Mouse (Mus musculus) brain, adult 10 weeks (tissue): ENCODE data around the gene Cdca7. TPM values are rescaled to one million over a fixed set of nuclear protein-coding genes. Genes with fewer than 3 reads are reported as not detected.

Experiments used
- polyA plus RNA-seq: library from polyadenylated mRNA; stranded (reverse); fragments of 350-450 nt; fragmentation: Illumina TruSeq; extraction: RNeasy Lipid Tissue Mini Kit (QIAGEN cat#74804); gene quantifications from one replicate; pipeline ENCODE4 v1.2.3, GENCODE M21; 2015; ENCODE audit warnings: low read depth, low replicate concordance

The Cdca7 gene
- 4.7 TPM for polyA plus RNA-seq

DNA sequence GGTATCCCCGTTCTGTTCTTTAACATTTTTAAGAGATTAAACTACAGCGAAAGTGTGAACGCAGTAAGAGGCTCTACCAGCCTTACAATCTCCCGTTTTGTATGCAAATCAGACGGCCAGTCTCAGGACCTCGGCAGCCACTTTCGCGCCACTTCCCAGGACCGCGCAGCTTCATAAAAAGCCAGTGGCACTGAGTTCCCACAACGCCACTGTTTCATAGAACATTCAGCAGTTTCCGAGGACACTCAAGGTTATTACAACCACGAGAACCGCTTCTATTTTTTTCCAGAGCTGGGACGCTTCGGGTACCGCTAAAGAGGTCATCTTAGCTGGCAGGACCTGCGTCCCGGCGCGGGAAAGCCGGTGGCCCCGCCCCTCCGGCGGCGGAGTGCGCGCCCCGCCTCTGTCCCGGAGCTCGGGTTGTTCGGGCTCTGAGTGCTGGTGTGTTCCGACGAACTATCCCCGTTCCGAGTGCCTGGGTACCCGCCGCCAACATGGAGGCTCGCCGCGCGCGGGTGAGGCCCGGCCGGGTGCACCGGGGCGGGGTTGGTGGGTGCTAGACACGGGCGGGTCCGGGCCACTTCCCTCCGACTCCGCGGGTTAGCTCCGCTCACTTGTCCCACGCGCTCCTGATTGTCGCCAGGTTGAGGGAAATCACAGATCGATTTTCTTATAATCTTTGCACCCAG, at the start of gene Cdca7:
TSS of gene Cdca7 (plus strand) at position 363 of the 689 bp plus-strand sequence.

Other genes with a start within 250 kb of the Cdca7 start
- 5.0 TPM for gene Map3k20, start 190.5 kb upstream of the Cdca7 start, polyA plus RNA-seq